Mouse (Mus musculus) embryo, embryonic 11 days (tissue): ENCODE measurements around the gene Eps8l3.
"Not testable (repeated sequence)": the region's sequence is repeated elsewhere in the genome, so short reads cannot be mapped to it uniquely, and the experiment has no call there.

ENCODE experiments used
- DNase-seq: peaks from one replicate; pipeline ENCODE4 v3.0.0-alpha.2; 2015

The Eps8l3 gene

GRCm38 (mm10) chr3:107853232-107854181, 23.5 kb upstream of the Eps8l3 start:
- DNase-seq, result no peak

- peak; percentile 43 for DNase-seq
These were observed 21.7 kb upstream of the Eps8l3 start for GRCm38 (mm10) chr3:107855368-107855767.

- no peak for DNase-seq
These were observed 19.4 kb upstream of the Eps8l3 start for GRCm38 (mm10) chr3:107857646-107858045.

- DNase-seq, result not testable (repeated sequence)
These were observed 15.5 kb upstream of the Eps8l3 start for GRCm38 (mm10) chr3:107861483-107861882.

- DNase-seq, result no peak
These were observed 14.6 kb upstream of the Eps8l3 start for GRCm38 (mm10) chr3:107862471-107862870.

- no peak for DNase-seq
These were observed 13.6 kb upstream of the Eps8l3 start for GRCm38 (mm10) chr3:107863471-107863870.

- peak; percentile 85 for DNase-seq
These were observed 13.0 kb upstream of the Eps8l3 start for GRCm38 (mm10) chr3:107863898-107864603.

- DNase-seq, result no peak
These were observed 11.5 kb upstream of the Eps8l3 start for GRCm38 (mm10) chr3:107865364-107866091.

GRCm38 (mm10) chr3:107867086-107867485, 9.9 kb upstream of the Eps8l3 start:
- peak; percentile 86 for DNase-seq

- no peak for DNase-seq
These were observed 8.6 kb upstream of the Eps8l3 start for GRCm38 (mm10) chr3:107868452-107868851.

- peak; percentile 26 for DNase-seq
These were observed 7.9 kb upstream of the Eps8l3 start for GRCm38 (mm10) chr3:107869097-107869496.

GRCm38 (mm10) chr3:107869925-107870324, 7.1 kb upstream of the Eps8l3 start:
- no peak for DNase-seq

GRCm38 (mm10) chr3:107873335-107874251, 3.4 kb upstream of the Eps8l3 start:
- no peak for DNase-seq

GRCm38 (mm10) chr3:107875231-107875630, 1.8 kb upstream of the Eps8l3 start:
- no peak for DNase-seq

- DNase-seq, result no peak
These were observed 1.0 kb downstream of the Eps8l3 start for GRCm38 (mm10) chr3:107877747-107878736.

GRCm38 (mm10) chr3:107887674-107888495, 10.9 kb downstream of the Eps8l3 start:
- DNase-seq, result no peak

GRCm38 (mm10) chr3:107889236-107889635, 12.2 kb downstream of the Eps8l3 start:
- DNase-seq, result not testable (repeated sequence)

- peak; percentile 7 for DNase-seq
These were observed 18.2 kb downstream of the Eps8l3 start for GRCm38 (mm10) chr3:107895194-107895719.
